Mouse (Mus musculus) stomach, embryonic 14.5 days (tissue): ENCODE measurements around the gene Ufsp1. TPM values are rescaled to one million over a fixed set of nuclear protein-coding genes. Genes with fewer than 3 reads are reported as not detected.
A peak's percentile ranks its signal among the peaks of the same experiment; 100 is the strongest.

Experiments used
- ATAC-seq: fragments of 200-750 bp; cut with Nextera tagmentation; 2 replicates; pipeline ENCODE4 v1.8.0; 2017; ENCODE audit warnings: low read depth, moderate TSS enrichment; ENCODE audit not compliant: insufficient number of reproducible peaks, insufficient read depth, low FRiP score
- H3K27ac ChIP-seq: fragments of 300-500 bp; sonication (generic); 2 replicates; pipeline ENCODE4 v1.5.1; 2014; ENCODE audit warnings: mild to moderate bottlenecking, low read length, moderate library complexity, mixed read lengths
- H3K27me3 ChIP-seq: fragments of 300-500 bp; sonication (generic); 2 replicates; pipeline ENCODE4 v1.6.1; 2014; ENCODE audit warnings: low read length, control low read depth, mixed read lengths; ENCODE audit not compliant: control insufficient read depth, insufficient read depth
- H3K36me3 ChIP-seq: fragments of 300-500 bp; sonication (generic); 2 replicates; pipeline ENCODE4 v1.6.1; 2014; ENCODE audit warnings: mild to moderate bottlenecking, control low read depth, low read length, moderate library complexity, mixed read lengths; ENCODE audit not compliant: control insufficient read depth, insufficient read depth
- H3K4me1 ChIP-seq: fragments of 300-500 bp; sonication (generic); 2 replicates; pipeline ENCODE4 v1.6.1; 2014; ENCODE audit warnings: low read length, control low read depth, mixed read lengths; ENCODE audit not compliant: control insufficient read depth, insufficient read depth
- H3K4me2 ChIP-seq: fragments of 300-500 bp; sonication (generic); replicated peaks from 2 replicates; pipeline ENCODE4 v1.6.1; 2014; ENCODE audit warnings: low read depth, low read length, control low read depth
- H3K4me3 ChIP-seq: fragments of 300-500 bp; sonication (generic); 2 replicates; pipeline ENCODE4 v1.5.1; 2014; ENCODE audit warnings: low read depth, low read length, control low read depth
- H3K9ac ChIP-seq: fragments of 300-500 bp; sonication (generic); replicated peaks from 2 replicates; pipeline ENCODE4 v1.6.1; 2014; ENCODE audit warnings: low read depth, mild to moderate bottlenecking, control low read depth, low read length, moderate library complexity, mixed read lengths
- H3K9me3 ChIP-seq: fragments of 300-500 bp; sonication (generic); 2 replicates; pipeline ENCODE4 v1.6.1; 2016; ENCODE audit warnings: low read depth, low read length, control low read depth; ENCODE audit not compliant: control insufficient read depth
- WGBS: fragments of 180-500 bp; shearing (Covaris S2); extraction: QIAGEN DNeasy Blood & Tissue Kit; methylation state at CpG from one replicate; pipeline ENCODE4 v1.1.7; 2014; 5-methylcytosine and 5-hydroxymethylcytosine counted together
- polyA plus RNA-seq: library from polyadenylated mRNA; unstranded; fragments of >200 nt; fragmentation: Nextera tagmentation; extraction: Ambion mirVana; gene quantifications from 2 replicates; pipeline ENCODE4 v1.2.1, GENCODE M21; 2014

Gene Ufsp1
- polyA plus RNA-seq, 1 experiment from 2014 or later: 8.5 TPM

DNA sequence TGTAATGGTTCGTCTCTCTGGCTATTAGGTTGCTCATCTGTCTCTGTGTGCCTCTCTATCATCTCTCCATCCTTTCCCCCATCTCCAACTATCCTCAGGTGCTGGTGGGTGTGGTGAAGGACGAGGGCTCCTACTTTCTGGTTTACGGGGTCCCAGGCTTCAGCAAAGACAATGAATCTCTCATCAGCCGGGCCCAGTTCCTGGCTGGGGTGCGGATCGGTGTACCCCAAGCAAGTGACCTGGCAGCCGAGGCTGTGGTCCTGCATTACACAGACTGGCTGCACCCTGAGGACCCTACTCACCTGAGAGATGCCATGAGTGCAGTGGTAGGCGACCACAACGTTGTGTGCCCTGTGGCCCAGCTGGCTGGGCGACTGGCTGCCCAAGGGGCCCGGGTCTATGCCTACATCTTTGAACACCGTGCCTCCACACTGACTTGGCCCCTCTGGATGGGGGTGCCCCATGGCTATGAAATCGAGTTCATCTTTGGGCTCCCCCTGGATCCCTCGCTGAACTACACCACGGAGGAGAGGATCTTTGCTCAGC is 3.0 kb upstream of the Ufsp1 start:
- ATAC-seq: no peak
- Histone ChIP-seq H3K4me2 (no peak overlapping the region), H3K27ac (no peak overlapping the region), H3K27me3 (peaks cover 16% of the 10 kb centered on the region; the same call in 1 of the 2 replicates), H3K9me3 (no peaks in the 10 kb centered on the region), H3K4me1 (peaks cover 29% of the 10 kb centered on the region; the same call in 1 of the 2 replicates), H3K36me3 (peaks cover 11% of the 10 kb centered on the region), H3K9ac (no peak overlapping the region), H3K4me3 (no peak overlapping the region)
- WGBS: 71% methylated on average over 15 of the region's 15 CpGs

DNA sequence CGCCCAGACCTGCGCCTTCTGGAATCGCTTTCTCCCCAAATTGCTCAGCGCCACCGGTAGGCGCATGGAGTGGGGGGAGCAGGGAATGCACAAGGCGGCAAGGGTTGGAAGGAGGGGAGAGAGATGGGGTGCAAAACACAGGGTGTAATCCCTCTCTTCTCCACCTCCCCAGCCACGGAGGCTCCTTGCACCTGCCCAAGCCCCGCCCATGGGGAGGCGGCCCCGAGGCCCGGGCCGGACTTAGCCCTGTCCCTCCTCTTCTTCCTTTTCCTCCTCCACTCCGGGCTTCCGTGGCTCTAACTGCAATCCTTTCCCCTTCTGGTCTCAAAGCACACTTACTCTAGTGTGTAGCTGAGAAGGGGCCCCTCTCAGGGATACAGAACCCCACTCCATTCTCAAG is 1.1 kb upstream of the Ufsp1 start:
- Histone ChIP-seq H3K27me3 (peaks cover 5% of the 10 kb centered on the region; the same call in 1 of the 2 replicates), H3K4me2 (peak overlapping the region; percentile 89), H3K9ac (peak overlapping the region; percentile 79), H3K4me1 (peaks cover 16% of the 10 kb centered on the region; the same call in 1 of the 2 replicates), H3K4me3 (peak overlapping the region; percentile 48), H3K27ac (peak overlapping the region; percentile 97), H3K36me3 (peaks cover 29% of the 10 kb centered on the region), H3K9me3 (no peaks in the 10 kb centered on the region)
- peak; percentile 59 for ATAC-seq
- WGBS: under 1% methylated on average over 15 of the region's 15 CpGs

DNA sequence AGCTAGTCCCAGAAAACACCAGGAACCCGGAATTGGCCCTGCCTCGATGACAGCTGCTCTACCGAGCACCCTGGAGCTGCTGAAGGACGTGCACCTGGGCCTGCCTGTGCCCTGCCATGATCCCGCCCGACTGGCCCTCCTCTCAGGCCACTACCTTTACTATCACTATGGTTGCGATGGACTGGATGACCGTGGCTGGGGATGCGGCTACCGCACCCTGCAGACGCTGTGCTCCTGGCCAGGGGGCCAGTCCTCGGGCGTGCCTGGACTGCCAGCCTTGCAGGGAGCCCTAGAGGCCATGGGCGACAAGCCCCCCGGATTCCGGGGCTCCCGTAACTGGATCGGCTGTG is 290 bp downstream of the Ufsp1 start:
- Histone ChIP-seq H3K9ac (peak overlapping the region; percentile 79), H3K27ac (peak overlapping the region; percentile 97), H3K4me1 (peaks cover 10% of the 10 kb centered on the region; the same call in 1 of the 2 replicates), H3K27me3 (no peaks in the 10 kb centered on the region), H3K36me3 (peaks cover 44% of the 10 kb centered on the region), H3K9me3 (no peaks in the 10 kb centered on the region), H3K4me3 (peak overlapping the region; percentile 48), H3K4me2 (peak overlapping the region; percentile 89)
- ATAC-seq: peak; percentile 25; the same call in 1 of the 2 replicates
- whole genome bisulfite sequencing: 4% methylated on average over 18 of the region's 18 CpGs

DNA sequence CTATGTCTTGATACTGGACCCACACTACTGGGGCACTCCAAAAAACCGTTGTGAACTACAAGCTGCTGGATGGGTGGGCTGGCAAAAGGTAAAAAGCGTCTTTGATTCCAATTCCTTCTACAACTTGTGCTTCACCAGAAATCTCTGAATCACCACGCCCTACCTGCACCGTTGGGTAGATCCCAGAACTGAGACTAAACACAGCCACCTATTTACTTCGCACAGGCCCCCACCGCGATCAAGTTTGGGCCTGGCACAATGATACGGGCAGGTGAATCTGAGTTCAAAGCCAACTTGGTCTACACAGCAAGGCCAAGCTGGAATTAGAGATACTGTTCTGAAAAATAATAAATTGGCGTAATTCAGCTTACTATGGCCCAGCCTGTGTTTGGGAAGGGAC is 867 bp downstream of the Ufsp1 start:
- no peaks in the 10 kb centered on the region for H3K27me3 ChIP-seq
- H3K9me3 ChIP-seq: no peaks in the 10 kb centered on the region
- 78% methylated on average over 9 of the region's 9 CpGs for WGBS
- H3K36me3 ChIP-seq: peaks cover 49% of the 10 kb centered on the region
- peak overlapping the region; percentile 48; the same call in 1 of the 2 replicates for H3K4me3 ChIP-seq
- no peak overlapping the region for H3K27ac ChIP-seq
- H3K9ac ChIP-seq: no peak overlapping the region
- no peak for ATAC-seq
- H3K4me2 ChIP-seq: peak overlapping the region; percentile 89
- peaks cover 10% of the 10 kb centered on the region; the same call in 1 of the 2 replicates for H3K4me1 ChIP-seq

DNA sequence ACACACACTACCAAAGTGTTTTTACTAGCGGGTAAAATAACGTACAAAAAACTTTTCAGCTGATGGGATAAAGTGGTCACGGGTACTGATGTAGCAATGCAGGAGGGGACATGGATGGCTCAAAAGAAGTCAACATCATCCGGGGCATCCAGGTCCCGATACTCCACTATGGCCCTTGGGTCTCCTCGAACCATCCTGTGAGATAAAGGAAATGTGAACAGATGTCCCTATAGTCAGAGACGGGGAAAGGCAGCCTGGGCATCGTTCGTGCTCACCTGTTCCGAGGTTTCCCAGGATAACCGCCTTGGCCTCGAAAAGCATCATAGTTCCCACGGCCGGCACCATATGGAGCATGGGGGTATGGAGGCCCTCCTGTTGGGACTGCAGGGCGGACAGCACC is 1.3 kb downstream of the Ufsp1 start:
- no peak overlapping the region for H3K27ac ChIP-seq
- H3K27me3 ChIP-seq: no peaks in the 10 kb centered on the region
- no peak overlapping the region for H3K9ac ChIP-seq
- no peak overlapping the region for H3K4me3 ChIP-seq
- no peaks in the 10 kb centered on the region for H3K9me3 ChIP-seq
- H3K4me1 ChIP-seq: peaks cover 6% of the 10 kb centered on the region; the same call in 1 of the 2 replicates
- H3K36me3 ChIP-seq: peaks cover 54% of the 10 kb centered on the region
- H3K4me2 ChIP-seq: no peak overlapping the region
- ATAC-seq: no peak
- 92% methylated on average over 15 of the region's 15 CpGs for WGBS

DNA sequence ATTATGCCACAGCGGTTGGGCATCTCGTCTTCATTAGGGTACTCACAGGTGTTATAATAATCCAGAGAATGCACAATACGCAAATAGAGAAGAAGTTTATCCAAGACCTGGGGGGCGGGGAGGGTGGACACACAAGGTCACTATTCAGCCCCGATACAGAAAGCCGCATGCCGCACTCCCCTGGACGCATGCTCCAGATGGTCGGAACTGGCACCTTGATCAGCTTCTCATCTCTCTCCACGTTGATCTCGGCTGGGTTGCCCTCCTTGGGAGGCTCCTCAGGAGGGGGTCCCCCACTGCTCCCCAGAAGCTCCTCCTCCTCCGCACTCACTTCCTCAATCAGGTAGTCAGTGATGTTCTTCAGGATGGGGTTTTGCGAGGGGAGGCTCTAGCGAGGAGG is 2.7 kb downstream of the Ufsp1 start:
- Histone ChIP-seq H3K9ac (no peak overlapping the region), H3K27me3 (no peaks in the 10 kb centered on the region), H3K4me1 (peaks cover 5% of the 10 kb centered on the region; the same call in 1 of the 2 replicates), H3K4me2 (no peak overlapping the region), H3K36me3 (peaks cover 67% of the 10 kb centered on the region), H3K27ac (no peak overlapping the region), H3K4me3 (no peak overlapping the region), H3K9me3 (no peaks in the 10 kb centered on the region)
- 89% methylated on average over 14 of the region's 14 CpGs for WGBS
- ATAC-seq: no peak

DNA sequence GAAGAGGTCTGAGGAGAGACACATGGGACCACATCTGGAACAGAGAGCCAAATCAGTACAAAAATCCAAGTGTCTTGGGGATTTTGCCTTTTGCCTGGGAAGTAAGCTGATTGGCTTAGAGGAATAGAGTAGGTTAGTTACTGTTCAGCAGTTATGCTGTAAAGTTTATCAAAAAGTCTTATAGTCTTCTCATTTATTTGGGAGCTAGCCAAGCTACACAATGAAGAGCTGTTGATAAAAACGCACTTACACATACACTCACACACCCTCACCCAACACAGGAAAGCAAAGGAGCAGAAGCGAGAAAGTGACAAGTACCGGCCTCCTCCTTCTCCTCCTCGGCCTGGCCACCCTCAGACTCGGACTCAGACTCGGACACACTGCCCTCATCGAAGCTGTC is 4.8 kb downstream of the Ufsp1 start:
- WGBS: 91% methylated on average over 7 of the region's 7 CpGs
- no peak for ATAC-seq
- Histone ChIP-seq H3K4me1 (peaks cover 5% of the 10 kb centered on the region; the same call in 1 of the 2 replicates), H3K36me3 (peaks cover 87% of the 10 kb centered on the region), H3K27ac (no peak overlapping the region), H3K4me3 (no peak overlapping the region), H3K9ac (no peak overlapping the region), H3K9me3 (no peaks in the 10 kb centered on the region), H3K4me2 (no peak overlapping the region), H3K27me3 (no peaks in the 10 kb centered on the region)

DNA sequence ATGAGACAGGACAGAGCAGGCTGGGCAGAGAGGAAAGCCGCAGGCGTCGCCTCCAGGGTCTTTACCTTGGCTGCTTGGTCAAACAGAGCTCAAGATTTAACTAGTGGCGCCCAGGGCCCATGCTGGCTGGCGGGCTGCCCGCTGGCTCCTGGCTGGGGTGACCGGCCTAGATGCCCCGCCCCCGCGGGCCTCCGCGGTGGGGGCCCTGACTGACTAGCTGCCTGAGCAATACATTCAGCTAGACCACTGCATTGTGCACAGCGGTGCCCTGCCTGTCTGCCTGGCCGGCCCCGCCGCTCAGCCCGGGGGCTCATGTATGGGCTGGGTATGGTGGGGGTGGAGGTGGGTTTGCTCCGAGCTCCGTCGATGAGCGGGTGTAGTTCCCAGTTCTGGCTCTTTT is 6.8 kb downstream of the Ufsp1 start:
- WGBS: 71% methylated on average over 20 of the region's 21 CpGs
- 0 out of 2 replicates have a peak, but pooled peaks have one; percentile 5 for ATAC-seq
- Histone ChIP-seq H3K4me2 (no peak overlapping the region), H3K9ac (no peak overlapping the region), H3K27ac (no peak overlapping the region), H3K27me3 (no peaks in the 10 kb centered on the region), H3K9me3 (no peaks in the 10 kb centered on the region), H3K4me1 (peaks cover 21% of the 10 kb centered on the region), H3K4me3 (no peak overlapping the region), H3K36me3 (peaks cover 83% of the 10 kb centered on the region)

DNA sequence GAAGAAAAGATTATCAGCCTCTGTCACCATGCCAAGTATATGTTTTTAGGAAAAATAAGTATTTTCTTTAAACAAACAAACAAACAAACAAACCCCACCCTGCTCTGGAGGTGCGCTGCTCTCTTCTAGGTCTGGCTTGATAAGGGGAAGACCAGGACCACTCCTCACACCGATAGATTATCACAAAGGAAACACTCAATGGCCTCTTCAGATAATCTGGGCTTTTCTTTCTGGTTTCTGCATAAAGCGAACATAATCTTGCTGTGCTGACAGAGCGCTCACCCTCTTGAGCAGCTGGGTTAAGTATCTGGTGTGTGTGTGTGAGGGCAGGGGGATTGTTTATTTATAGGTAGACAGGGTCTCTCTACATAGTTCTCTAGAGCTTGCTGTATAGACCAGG is 9.2 kb downstream of the Ufsp1 start:
- ATAC-seq: no peak
- Histone ChIP-seq H3K4me2 (no peak overlapping the region), H3K27me3 (no peaks in the 10 kb centered on the region), H3K27ac (no peak overlapping the region), H3K36me3 (peaks cover 63% of the 10 kb centered on the region), H3K9me3 (no peaks in the 10 kb centered on the region), H3K4me3 (no peak overlapping the region), H3K4me1 (peaks cover 21% of the 10 kb centered on the region), H3K9ac (no peak overlapping the region)
- 72% methylated on average over 4 of the region's 4 CpGs for WGBS
